Mouse (Mus musculus) embryonic fibroblast, embryonic 13.5 days (primary cell): ENCODE data around the gene Smyd3.

Source experiments
- CTCF ChIP-seq: IDR thresholded peaks from 2 replicates; pipeline ENCODE4 v1.5.1; 2011; ENCODE audit warnings: mild to moderate bottlenecking, control low read depth, low read length, moderate library complexity, borderline replicate concordance; ENCODE audit not compliant: insufficient read depth
- POLR2A ChIP-seq: IDR thresholded peaks from 2 replicates; pipeline ENCODE4 v1.6.1; 2011; ENCODE audit warnings: low read depth, mild to moderate bottlenecking, control low read depth, low read length, moderate library complexity

DNA sequence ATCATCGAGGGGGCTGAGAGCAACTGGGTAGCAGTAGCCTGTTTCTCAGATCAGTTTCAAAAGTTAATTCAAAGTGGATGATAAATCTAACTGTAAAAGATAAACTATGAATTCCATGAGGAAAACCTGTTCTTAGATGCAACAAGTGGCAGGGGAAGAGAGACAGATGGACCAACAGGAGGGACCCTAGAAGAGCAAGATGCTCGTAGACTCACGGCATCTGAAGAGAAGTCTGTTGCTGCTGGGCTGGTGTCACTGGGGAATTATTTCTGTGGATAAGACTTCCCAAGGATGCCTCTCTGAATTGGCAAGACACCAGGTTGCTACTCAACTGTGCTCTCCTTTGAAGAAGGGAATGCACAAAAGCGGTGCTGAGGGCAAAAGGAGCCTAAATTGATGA lies 333.2 kb downstream of the Smyd3 start:
- TF ChIP-seq POLR2A (no peak), CTCF (no peak)
